Mouse (Mus musculus): ENCODE results near the gene Rere.

DNA sequence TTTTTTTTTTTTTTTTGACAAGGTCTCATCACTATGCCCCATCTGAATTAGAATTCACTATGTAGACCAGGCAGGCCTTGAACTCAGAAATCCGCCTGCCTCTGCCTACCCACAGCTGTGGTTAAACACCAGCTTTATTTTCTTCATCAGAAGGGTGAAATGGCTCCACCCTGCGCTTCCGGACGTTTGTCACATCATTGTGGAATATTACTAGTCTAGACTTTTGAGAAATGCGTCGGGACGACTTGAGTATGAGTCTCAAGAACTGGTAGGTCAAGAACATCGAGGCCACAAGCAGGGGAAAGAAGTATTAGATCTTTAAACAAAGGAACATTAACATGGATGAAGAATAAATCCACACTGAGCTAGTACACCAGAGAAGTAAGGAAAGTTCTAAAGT is 45.4 kb upstream of the Rere start:
- TF ChIP-seq HCFC1 (IDR thresholded peaks at IDR 0.05; ENCODE audit: borderline replicate concordance, insufficient read depth, low read length) (no peak), ZNF384 (IDR thresholded peaks at IDR 0.05; ENCODE audit: low read depth, low read length) (no peak), CHD2 (IDR thresholded peaks at IDR 0.05; ENCODE audit: low read depth, low read length) (no peak)
